Mouse (Mus musculus): ENCODE measurements around the gene Samd14. TPM values are rescaled to one million over a fixed set of nuclear protein-coding genes. Genes with fewer than 3 reads are reported as not detected.

Gene Samd14
- 1 to 10 TPM in 1 of 2 experiments, under 1 TPM in 1; 0.58 to 1.2 TPM for polyA plus RNA-seq (2017; shearing (Covaris generic))

GRCm38 (mm10) chr11:95009629-95010014 is at the start of gene Samd14:
Gene Samd14 (plus strand): TSS chr11:95009879.

DNA sequence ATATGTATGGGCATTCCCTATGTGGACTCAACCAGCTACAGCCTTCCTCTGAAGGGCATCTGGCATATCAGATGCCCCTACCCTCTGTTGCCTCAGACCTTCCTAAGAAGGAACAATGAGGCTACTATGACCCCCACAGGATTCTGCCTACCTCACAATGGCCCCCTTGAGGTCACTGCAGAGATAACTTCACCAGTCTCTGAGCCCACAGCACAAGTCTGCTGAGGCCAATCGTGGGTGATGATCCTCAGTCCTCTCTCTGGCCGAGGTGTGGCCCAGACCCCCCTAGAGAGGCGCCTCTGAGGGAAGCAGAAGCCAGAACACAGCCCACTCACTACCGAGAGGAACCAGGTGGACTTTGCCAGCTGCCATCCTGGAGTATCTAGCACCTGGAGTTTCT is 42.3 kb upstream of the Samd14 start, which contains the start of gene Hils1:
Gene Hils1, plus strand, starts transcription at position 175 of the 400 bp plus-strand sequence.

DNA sequence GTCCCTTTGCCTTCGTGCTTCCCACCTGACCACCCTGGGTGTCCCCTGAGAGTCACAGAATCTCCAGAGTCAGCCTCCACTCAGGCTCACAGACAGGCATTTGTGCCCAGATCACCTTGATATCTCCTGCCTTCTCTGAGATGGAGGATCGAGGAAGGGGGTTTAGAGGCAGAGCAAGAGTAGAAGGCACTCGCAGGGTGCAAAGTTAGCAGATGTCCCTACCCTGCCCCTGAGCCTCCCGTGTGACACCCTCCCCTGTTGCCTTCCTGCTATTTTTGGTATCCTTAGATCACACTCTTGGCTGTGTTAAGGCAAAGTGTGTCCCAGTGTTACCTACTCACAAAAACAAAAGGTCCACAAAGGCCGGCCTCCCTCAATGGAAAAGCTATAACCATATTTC is 33.5 kb upstream of the Samd14 start, which contains the start of gene Sgca:
Gene Sgca, minus strand, starts transcription at position 129 of the 400 bp plus-strand sequence.

GRCm38 (mm10) chr11:94990749-94991577 is 18.7 kb upstream of the Samd14 start, which contains the start of gene Ppp1r9b:
Gene Ppp1r9b (plus strand): TSS chr11:94991035.

GRCm38 (mm10) chr11:95041139-95041609 is 31.5 kb downstream of the Samd14 start, which contains the start of gene Pdk2:
Gene Pdk2 (minus strand): TSS chr11:95041354.

Other genes with a start within 250 kb of the Samd14 start
- gene Tmem92, start 227.2 kb upstream of the Samd14 start, polyA plus RNA-seq (2017; shearing (Covaris generic)) = under 1 TPM; 0.14 to 0.86 TPM
- gene Col1a1, start 73.7 kb upstream of the Samd14 start, polyA plus RNA-seq (2017; shearing (Covaris generic)) = 1 to 10 TPM in 1 of 2 experiments, under 1 TPM in 1; 0.40 to 3.5 TPM
- not detected for gene Hils1, start 42.3 kb upstream of the Samd14 start, polyA plus RNA-seq (2017; shearing (Covaris generic))
- 1 to 10 TPM in 1 of 2 experiments, under 1 TPM in 1; 0.19 to 1.3 TPM for gene Sgca, start 33.6 kb upstream of the Samd14 start, polyA plus RNA-seq (2017; shearing (Covaris generic))
- 10 to 100 TPM; 19.5 to 20.2 TPM for gene Ppp1r9b, start 18.8 kb upstream of the Samd14 start, polyA plus RNA-seq (2017; shearing (Covaris generic))
- gene Pdk2, start 31.5 kb downstream of the Samd14 start, polyA plus RNA-seq (2017; shearing (Covaris generic)) = 10 to 100 TPM; 20.3 to 23.4 TPM
- gene Itga3, start 66.9 kb downstream of the Samd14 start, polyA plus RNA-seq (2017; shearing (Covaris generic)) = 1 to 10 TPM; 5.7 to 9.3 TPM
- gene Dlx3, start 110.2 kb downstream of the Samd14 start, polyA plus RNA-seq (2017; shearing (Covaris generic)) = under 1 TPM in 1 of 2 experiments, not detected in 1; 0.28 TPM
- gene Dlx4, start 136.4 kb downstream of the Samd14 start, polyA plus RNA-seq (2017; shearing (Covaris generic)) = not detected